Mouse (Mus musculus): ENCODE results near the gene Nfe2l3. TPM values are rescaled to one million over a fixed set of nuclear protein-coding genes. Genes with fewer than 3 reads are reported as not detected.
"Not testable (repeated sequence)": the region's sequence is repeated elsewhere in the genome, so short reads cannot be mapped to it uniquely, and the experiment has no call there.

The Nfe2l3 gene
- total RNA-seq, 2 experiments from 2014 or later: not detected

- DNase-seq: no peak
Measured at GRCm38 (mm10) chr6:51442191-51442835, 9.8 kb downstream of the Nfe2l3 start.

- no peak for DNase-seq
Measured at GRCm38 (mm10) chr6:51452927-51453503, 20.5 kb downstream of the Nfe2l3 start.

GRCm38 (mm10) chr6:51454949-51455348, 22.5 kb downstream of the Nfe2l3 start:
- no peak for DNase-seq

- DNase-seq: no peak
Measured at GRCm38 (mm10) chr6:51456198-51456597, 23.7 kb downstream of the Nfe2l3 start.

- DNase-seq: no peak
Measured at GRCm38 (mm10) chr6:51457283-51457682, 24.8 kb downstream of the Nfe2l3 start.

GRCm38 (mm10) chr6:51457770-51458387, 25.4 kb downstream of the Nfe2l3 start:
- DNase-seq: no peak

GRCm38 (mm10) chr6:51458925-51459312, 26.4 kb downstream of the Nfe2l3 start:
- no peak for DNase-seq

GRCm38 (mm10) chr6:51459313-51460020, 27.0 kb downstream of the Nfe2l3 start:
- no peak for DNase-seq

GRCm38 (mm10) chr6:51460021-51460360, 27.5 kb downstream of the Nfe2l3 start:
- no peak for DNase-seq

- DNase-seq: no peak
Measured at GRCm38 (mm10) chr6:51460363-51460762, 27.9 kb downstream of the Nfe2l3 start.

- DNase-seq: no peak
Measured at GRCm38 (mm10) chr6:51467649-51468048, 35.2 kb downstream of the Nfe2l3 start.

GRCm38 (mm10) chr6:51468891-51469561, 36.6 kb downstream of the Nfe2l3 start:
- peak; percentile 74 for DNase-seq

- DNase-seq: peak; percentile 97
Measured at GRCm38 (mm10) chr6:51469715-51470310, 37.3 kb downstream of the Nfe2l3 start, which contains the start of gene Hnrnpa2b1. TSS of gene Hnrnpa2b1 (minus strand) at chr6:51469894.

GRCm38 (mm10) chr6:51470311-51471178, 38.1 kb downstream of the Nfe2l3 start, which contains the start of gene Cbx3:
TSS of gene Cbx3 (plus strand) at chr6:51470360.
- DNase-seq: peak; percentile 81

- no peak for DNase-seq
Measured at GRCm38 (mm10) chr6:51471179-51471505, 38.7 kb downstream of the Nfe2l3 start.

- no peak for DNase-seq
Measured at GRCm38 (mm10) chr6:51471782-51472181, 39.3 kb downstream of the Nfe2l3 start.

- DNase-seq: no peak
Measured at GRCm38 (mm10) chr6:51472213-51472612, 39.7 kb downstream of the Nfe2l3 start.

GRCm38 (mm10) chr6:51479136-51479731, 46.8 kb downstream of the Nfe2l3 start:
- no peak for DNase-seq

- DNase-seq: no peak
Measured at GRCm38 (mm10) chr6:51481548-51481947, 49.1 kb downstream of the Nfe2l3 start.

- no peak for DNase-seq
Measured at GRCm38 (mm10) chr6:51483861-51484260, 51.4 kb downstream of the Nfe2l3 start.

GRCm38 (mm10) chr6:51484556-51484955, 52.1 kb downstream of the Nfe2l3 start:
- not testable (repeated sequence) for DNase-seq

Measured in gastrocnemius, postnatal 25 days (tissue).